Mouse (Mus musculus): ENCODE measurements around the gene Reg3a. TPM values are rescaled to one million over a fixed set of nuclear protein-coding genes. Genes with fewer than 3 reads are reported as not detected.
A peak's percentile ranks its signal among the peaks of the same experiment; 100 is the strongest.

Gene Reg3a
- polyA plus RNA-seq (2015; fragmentation: Nextera tagmentation; extraction: Ambion mirVana) = not detected in 2 replicates

DNA sequence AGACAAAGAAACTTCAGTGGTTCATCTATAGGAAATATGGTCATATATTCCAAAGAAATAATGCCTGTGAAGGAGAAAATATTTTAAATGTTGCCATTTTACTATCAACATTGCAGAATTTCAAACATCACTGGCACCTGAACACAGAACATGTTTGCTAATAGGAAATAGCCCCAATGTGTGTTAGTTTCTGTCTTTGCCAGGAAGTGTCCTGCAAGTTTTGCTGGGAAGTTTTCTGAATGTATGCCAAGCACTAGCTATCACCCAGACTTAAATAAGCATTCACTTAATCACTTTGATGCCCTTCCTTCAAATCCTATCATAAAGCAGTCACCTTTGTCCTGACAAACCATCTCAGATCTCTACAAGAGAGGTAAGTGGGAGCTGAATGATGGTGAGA lies at the start of gene Reg3a:
TSS of gene Reg3a (plus strand) at position 301 of the 400 bp plus-strand sequence.
- Histone ChIP-seq H3K27ac (no peak within 1 kb of the TSS), H3K9me3 (replicated peaks; ENCODE audit: low read length) (no peaks in the 10 kb centered on the region), H3K4me2 (ENCODE audit: low read length) (no peak within 1 kb of the TSS), H3K36me3 (ENCODE audit: insufficient read depth, low read length) (no peaks in the 10 kb centered on the region), H3K4me1 (replicated peaks; ENCODE audit: insufficient read depth, low read length) (no peaks in the 10 kb centered on the region), H3K27me3 (ENCODE audit: insufficient read depth, low read length) (no peaks in the 10 kb centered on the region), H3K9ac (ENCODE audit: low read depth, low read length) (no peak within 1 kb of the TSS), H3K4me3 (replicated peaks; ENCODE audit: low read depth, low read length) (no peak within 1 kb of the TSS)
- DNase-seq (ENCODE audit: low spot score) = no peak
- no peak for ATAC-seq (replicated peaks; ENCODE audit: low FRiP score, low read depth)
- TF ChIP-seq CTCF (IDR thresholded peaks at IDR 0.05; ENCODE audit: low read depth) = no peak

DNA sequence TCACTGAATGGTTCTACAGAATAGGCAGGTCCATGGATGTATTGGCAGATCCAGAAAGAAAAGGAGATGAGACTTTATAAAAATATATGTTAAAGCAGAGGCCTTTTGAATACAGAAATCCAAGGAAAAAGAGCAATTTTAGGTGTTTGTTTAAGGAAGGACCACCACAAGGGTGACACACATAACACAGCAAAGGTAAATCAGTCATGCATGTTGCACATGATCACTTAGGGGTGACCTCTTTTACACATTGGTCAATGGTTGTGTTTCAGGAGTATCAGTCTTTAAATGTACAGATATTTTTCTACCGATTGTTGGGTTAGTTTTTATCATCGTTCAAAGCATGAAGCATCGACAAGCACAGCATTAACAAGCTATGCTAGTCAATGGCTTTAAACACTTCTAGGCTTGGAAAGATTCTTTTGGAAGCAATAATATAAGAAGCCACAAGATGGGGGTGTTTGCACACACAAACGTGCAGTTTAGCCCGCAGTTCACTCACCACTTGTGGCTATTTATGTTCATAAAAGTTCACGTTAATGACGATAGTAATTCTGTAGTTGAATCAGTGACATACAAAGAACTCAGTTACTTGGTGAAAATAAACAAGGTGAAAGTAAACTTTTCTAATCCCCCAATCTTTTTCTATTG lies 48.5 kb upstream of the Reg3a start:
- TF ChIP-seq CTCF (IDR thresholded peaks at IDR 0.05; ENCODE audit: low read depth) = peak; percentile 70
- Histone ChIP-seq H3K27ac (no peak overlapping the region), H3K4me3 (replicated peaks; ENCODE audit: low read depth, low read length) (no peak overlapping the region), H3K4me1 (replicated peaks; ENCODE audit: insufficient read depth, low read length) (no peaks in the 10 kb centered on the region), H3K9ac (ENCODE audit: low read depth, low read length) (no peak overlapping the region), H3K4me2 (ENCODE audit: low read length) (no peak overlapping the region), H3K36me3 (ENCODE audit: insufficient read depth, low read length) (no peaks in the 10 kb centered on the region), H3K9me3 (replicated peaks; ENCODE audit: low read length) (no peaks in the 10 kb centered on the region), H3K27me3 (ENCODE audit: insufficient read depth, low read length) (no peaks in the 10 kb centered on the region)
- WGBS = 34% methylated on average over 7 of the region's 7 CpGs
- ATAC-seq (replicated peaks; ENCODE audit: low FRiP score, low read depth) = no peak
- peak; percentile 54 for DNase-seq (ENCODE audit: low spot score)

DNA sequence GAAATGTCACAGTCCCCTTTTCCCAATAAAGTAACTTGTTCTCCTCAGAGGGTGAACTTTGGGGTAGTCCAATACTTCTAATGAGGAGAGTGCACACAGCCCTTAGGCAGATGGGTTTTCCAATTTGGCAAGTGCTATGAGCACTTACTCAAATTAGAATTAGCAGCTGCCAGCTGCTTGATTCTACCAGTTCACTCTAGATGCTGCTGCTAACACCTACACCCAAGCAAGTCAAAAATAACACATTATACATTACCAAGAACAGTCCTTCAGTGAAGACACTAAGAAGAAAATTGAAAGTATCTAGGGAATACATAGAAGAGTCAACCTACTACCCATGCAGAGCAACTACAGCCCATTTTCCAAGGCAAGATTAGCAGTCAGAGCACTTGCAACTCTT lies 40.2 kb upstream of the Reg3a start:
- no peak overlapping the region for H3K4me3 ChIP-seq (replicated peaks; ENCODE audit: low read depth, low read length)
- H3K36me3 ChIP-seq (ENCODE audit: insufficient read depth, low read length) = no peaks in the 10 kb centered on the region
- no peaks in the 10 kb centered on the region for H3K4me1 ChIP-seq (replicated peaks; ENCODE audit: insufficient read depth, low read length)
- H3K27me3 ChIP-seq (ENCODE audit: insufficient read depth, low read length) = no peaks in the 10 kb centered on the region
- no peak for TF ChIP-seq CTCF (IDR thresholded peaks at IDR 0.05; ENCODE audit: low read depth)
- H3K9ac ChIP-seq (ENCODE audit: low read depth, low read length) = no peak overlapping the region
- H3K4me2 ChIP-seq (ENCODE audit: low read length) = no peak overlapping the region
- ATAC-seq (replicated peaks; ENCODE audit: low FRiP score, low read depth) = no peak
- H3K9me3 ChIP-seq (replicated peaks; ENCODE audit: low read length) = no peaks in the 10 kb centered on the region
- DNase-seq (ENCODE audit: low spot score) = no peak
- H3K27ac ChIP-seq = no peak overlapping the region

- WGBS = 67% methylated on average over 2 of the region's 2 CpGs
Measured at GRCm38 (mm10) chr6:78341689-78342088, 38.8 kb upstream of the Reg3a start.

DNA sequence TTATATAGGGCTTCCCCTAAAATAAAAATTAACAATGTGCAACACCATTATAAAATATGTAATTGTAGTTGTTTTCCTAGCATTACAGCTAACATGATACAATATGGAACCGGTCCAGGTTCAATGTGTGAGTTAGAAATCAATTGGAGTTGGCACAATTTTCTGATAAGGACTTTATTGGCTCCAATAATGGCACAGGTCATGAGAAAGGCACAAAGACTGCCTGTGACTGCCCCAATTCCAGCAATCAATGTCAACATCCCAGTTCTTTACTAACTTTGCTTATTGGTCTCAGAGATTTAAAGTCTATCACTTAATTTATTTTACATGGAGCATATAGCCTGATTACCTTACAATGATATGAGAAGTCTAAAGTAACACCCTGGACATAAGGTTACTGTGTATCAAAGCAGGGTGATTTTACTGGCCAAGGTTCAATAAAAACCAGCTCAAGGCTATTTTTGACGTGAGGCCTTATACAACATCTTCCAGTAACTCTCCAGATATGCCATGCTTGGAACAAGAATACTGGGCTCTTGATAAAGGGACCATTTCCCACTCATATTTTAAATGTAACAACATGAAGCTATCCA lies 18.4 kb upstream of the Reg3a start:
- no peaks in the 10 kb centered on the region for H3K9me3 ChIP-seq (replicated peaks; ENCODE audit: low read length)
- H3K36me3 ChIP-seq (ENCODE audit: insufficient read depth, low read length) = no peaks in the 10 kb centered on the region
- 60% methylated on average over 2 of the region's 2 CpGs for WGBS
- TF ChIP-seq CTCF (IDR thresholded peaks at IDR 0.05; ENCODE audit: low read depth) = no peak
- H3K4me1 ChIP-seq (replicated peaks; ENCODE audit: insufficient read depth, low read length) = no peaks in the 10 kb centered on the region
- H3K27me3 ChIP-seq (ENCODE audit: insufficient read depth, low read length) = no peaks in the 10 kb centered on the region
- H3K9ac ChIP-seq (ENCODE audit: low read depth, low read length) = no peak overlapping the region
- H3K4me2 ChIP-seq (ENCODE audit: low read length) = no peak overlapping the region
- DNase-seq (ENCODE audit: low spot score) (no peak), ATAC-seq (replicated peaks; ENCODE audit: low FRiP score, low read depth) (no peak)
- no peak overlapping the region for H3K4me3 ChIP-seq (replicated peaks; ENCODE audit: low read depth, low read length)
- H3K27ac ChIP-seq = no peak overlapping the region

More at GRCm38 (mm10) chr6:78341689-78342088, 38.8 kb upstream of the Reg3a start:
- Histone ChIP-seq H3K4me3 (replicated peaks; ENCODE audit: low read depth, low read length) (no peak overlapping the region), H3K27ac (no peak overlapping the region), H3K9ac (ENCODE audit: low read depth, low read length) (no peak overlapping the region), H3K9me3 (replicated peaks; ENCODE audit: low read length) (no peaks in the 10 kb centered on the region), H3K36me3 (ENCODE audit: insufficient read depth, low read length) (no peaks in the 10 kb centered on the region), H3K27me3 (ENCODE audit: insufficient read depth, low read length) (no peaks in the 10 kb centered on the region), H3K4me2 (ENCODE audit: low read length) (no peak overlapping the region), H3K4me1 (replicated peaks; ENCODE audit: insufficient read depth, low read length) (no peaks in the 10 kb centered on the region)
- no peak for TF ChIP-seq CTCF (IDR thresholded peaks at IDR 0.05; ENCODE audit: low read depth)
- ATAC-seq (replicated peaks; ENCODE audit: low FRiP score, low read depth) (no peak), DNase-seq (ENCODE audit: low spot score) (no peak)

DNA sequence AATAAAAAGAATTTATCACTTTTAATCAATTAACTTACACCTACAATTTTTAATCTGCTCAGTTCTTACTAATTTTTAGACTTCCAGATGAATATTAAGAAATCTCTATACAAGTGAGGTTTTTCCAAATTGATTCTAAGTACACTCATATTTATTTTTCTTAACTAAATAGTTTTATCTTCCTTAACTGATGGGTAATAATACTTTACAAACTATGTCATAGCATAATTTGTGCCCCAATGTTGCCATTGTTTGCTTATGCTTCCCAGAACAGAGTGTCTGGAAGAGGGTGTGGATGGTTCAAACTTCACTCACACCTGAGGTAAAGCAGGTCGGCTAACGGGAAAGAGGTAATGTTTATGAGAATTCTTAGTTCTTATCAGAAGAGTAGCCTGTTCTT lies 10.2 kb upstream of the Reg3a start, which contains the start of gene Reg3b:
TSS of gene Reg3b (plus strand) at position 301 of the 400 bp plus-strand sequence.
- Histone ChIP-seq H3K4me1 (replicated peaks; ENCODE audit: insufficient read depth, low read length) (no peaks in the 10 kb centered on the region), H3K4me3 (replicated peaks; ENCODE audit: low read depth, low read length) (no peak within 1 kb of the TSS), H3K27me3 (ENCODE audit: insufficient read depth, low read length) (no peaks in the 10 kb centered on the region), H3K4me2 (ENCODE audit: low read length) (no peak within 1 kb of the TSS), H3K9me3 (replicated peaks; ENCODE audit: low read length) (no peaks in the 10 kb centered on the region), H3K9ac (ENCODE audit: low read depth, low read length) (no peak within 1 kb of the TSS), H3K27ac (no peak within 1 kb of the TSS), H3K36me3 (ENCODE audit: insufficient read depth, low read length) (no peaks in the 10 kb centered on the region)
- DNase-seq (ENCODE audit: low spot score) (no peak), ATAC-seq (replicated peaks; ENCODE audit: low FRiP score, low read depth) (no peak)
- WGBS = 88% methylated on average over 2 of the region's 2 CpGs
- TF ChIP-seq CTCF (IDR thresholded peaks at IDR 0.05; ENCODE audit: low read depth) = no peak

Data from kidney, postnatal 0 days (tissue).